Mouse (Mus musculus) testis, adult 2 months (tissue): ENCODE measurements around the gene Invs.

Experiments
- CTCF ChIP-seq: fragments of 200-500 bp; IDR thresholded peaks from 2 replicates; pipeline ENCODE4 v1.5.1; 2012; ENCODE audit warnings: low read depth, mild to moderate bottlenecking, inconsistent platforms, low read length, moderate library complexity; ENCODE audit not compliant: control insufficient read depth, insufficient read depth, insufficient replicate concordance
- POLR2A ChIP-seq: fragments of 200-500 bp; IDR thresholded peaks from 2 replicates; pipeline ENCODE4 v1.6.1; 2012; ENCODE audit warnings: low read depth, mild to moderate bottlenecking, inconsistent platforms, low read length, moderate library complexity; ENCODE audit not compliant: control insufficient read depth

DNA sequence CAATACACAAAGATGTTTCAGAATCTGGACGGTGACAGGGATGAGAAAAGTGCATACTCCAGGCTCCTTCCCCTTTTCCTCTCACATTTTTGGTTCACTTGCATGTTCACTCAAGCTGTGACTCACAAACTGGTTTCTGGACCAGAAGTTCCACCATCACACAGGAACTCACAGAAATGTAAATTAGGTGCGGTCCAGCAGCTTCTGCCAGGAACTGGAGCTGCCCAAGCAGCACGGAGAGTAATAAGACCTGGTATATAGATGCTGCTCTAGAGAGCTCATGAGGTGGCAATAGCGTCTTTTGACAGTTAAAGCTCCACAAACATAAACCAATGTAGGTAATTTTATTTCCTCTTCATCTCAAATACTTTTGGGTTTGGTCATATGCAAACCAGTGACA, 37.1 kb upstream of the Invs start:
- TF ChIP-seq CTCF (no peak), POLR2A (no peak)
